Mouse (Mus musculus) neural tube, embryonic 10.5 days (tissue): ENCODE results near the gene Scap.
"Not testable (repeated sequence)": the region's sequence is repeated elsewhere in the genome, so short reads cannot be mapped to it uniquely, and the experiment has no call there.

Source experiments
- DNase-seq: peaks from one replicate; pipeline ENCODE4 v3.0.0-alpha.2; 2017; ENCODE audit warnings: low spot score; ENCODE audit errors: extremely low spot score

Gene Scap

DNA sequence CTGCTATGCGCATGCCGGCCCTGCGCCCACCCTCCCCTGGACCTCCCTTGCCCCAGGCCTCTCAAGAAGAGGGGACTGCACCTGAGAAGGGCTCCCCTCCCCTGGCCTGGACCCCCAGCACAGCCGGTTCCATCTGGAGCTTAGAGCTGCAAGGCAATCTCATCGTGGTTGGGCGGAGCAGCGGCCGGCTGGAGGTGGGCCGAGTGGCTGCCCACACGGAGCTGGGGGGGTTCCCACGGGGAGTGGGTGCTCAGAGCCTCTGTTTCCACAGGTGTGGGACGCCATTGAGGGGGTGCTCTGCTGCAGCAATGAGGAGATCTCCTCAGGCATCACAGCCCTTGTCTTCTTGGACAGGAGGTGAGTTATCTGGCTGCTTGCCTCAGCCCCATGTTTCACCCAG, 48.2 kb downstream of the Scap start:
- DNase-seq = no peak

DNA sequence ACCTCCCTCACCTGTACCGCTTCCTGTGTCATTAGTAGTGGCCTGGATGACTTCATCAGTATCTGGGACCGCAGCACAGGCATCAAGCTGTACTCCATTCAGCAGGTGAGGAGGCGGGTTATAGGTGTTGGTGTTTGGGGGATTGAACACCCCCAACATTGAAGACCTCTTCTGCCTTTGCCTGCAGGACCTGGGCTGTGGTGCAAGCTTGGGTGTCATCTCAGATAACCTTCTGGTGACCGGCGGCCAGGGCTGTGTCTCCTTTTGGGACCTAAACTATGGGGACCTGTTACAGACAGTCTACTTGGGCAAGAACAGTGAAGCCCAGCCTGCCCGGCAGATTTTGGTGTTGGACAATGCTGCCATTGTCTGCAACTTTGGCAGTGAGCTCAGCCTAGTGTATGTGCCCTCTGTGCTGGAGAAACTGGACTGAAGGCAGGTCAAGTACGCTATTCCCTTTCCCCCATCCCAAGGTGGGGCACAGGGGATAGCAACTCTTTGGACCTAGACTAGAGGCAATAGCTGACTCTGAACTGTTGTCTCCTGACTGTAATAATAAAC, 51.4 kb downstream of the Scap start:
- no peak for DNase-seq

DNA sequence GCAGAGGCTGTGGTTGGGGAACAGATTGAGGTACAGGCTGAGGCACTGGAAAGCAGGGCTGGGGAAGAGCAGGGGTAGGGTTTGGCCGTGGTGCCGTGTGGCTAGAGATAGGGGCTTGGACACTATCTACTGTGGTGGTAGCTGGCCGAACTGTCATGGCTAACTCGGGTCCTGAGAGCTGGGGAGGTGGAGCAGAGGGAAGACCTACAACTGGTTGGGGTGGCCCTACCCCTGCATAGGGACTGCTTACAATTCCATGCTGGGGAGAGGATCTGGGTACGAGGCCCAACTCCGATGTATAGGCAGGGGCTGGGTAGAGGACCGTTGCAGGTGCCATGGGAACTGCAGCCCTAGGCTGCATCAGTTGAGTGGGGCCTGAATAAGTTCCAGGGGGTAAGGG, 54.9 kb downstream of the Scap start:
- no peak for DNase-seq

DNA sequence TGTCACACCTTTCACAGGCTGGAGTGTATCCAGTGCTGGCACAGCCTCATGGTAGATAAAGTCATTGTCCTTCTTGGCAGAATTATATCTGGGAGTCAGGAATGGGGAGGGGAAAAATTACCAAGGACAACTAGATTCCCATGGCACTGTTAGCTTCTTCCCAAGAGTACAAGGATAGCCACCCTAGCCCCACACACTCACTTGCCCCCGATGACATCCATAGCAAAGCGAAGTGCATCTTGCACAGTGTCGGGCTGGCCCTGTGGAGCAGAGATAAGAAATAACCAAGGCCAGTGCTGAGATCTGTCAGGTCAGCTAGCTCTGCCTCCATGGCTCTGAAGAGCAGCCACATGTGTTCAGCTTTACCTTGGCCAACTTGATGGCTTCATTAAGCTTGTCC, 57.8 kb downstream of the Scap start:
- no peak for DNase-seq

DNA sequence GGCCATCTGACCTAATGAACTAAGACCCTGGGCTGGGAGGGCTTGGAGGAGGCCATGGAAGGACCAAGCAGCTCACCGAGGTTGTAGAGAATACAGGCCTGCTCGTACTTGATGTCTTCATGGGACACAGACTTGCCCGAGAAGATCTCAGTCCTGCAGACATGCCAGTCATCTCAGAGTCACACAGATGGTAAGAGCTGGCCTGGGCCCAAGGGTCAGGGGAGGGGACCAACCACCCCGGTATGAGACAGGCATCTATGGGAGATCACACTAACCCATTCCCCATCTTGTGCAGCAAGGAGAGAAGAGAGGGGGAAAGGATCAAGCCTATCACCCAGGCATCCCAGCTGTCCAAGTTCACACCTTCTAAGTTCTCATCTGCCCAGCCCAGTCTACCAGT, 60.2 kb downstream of the Scap start:
- no peak for DNase-seq

DNA sequence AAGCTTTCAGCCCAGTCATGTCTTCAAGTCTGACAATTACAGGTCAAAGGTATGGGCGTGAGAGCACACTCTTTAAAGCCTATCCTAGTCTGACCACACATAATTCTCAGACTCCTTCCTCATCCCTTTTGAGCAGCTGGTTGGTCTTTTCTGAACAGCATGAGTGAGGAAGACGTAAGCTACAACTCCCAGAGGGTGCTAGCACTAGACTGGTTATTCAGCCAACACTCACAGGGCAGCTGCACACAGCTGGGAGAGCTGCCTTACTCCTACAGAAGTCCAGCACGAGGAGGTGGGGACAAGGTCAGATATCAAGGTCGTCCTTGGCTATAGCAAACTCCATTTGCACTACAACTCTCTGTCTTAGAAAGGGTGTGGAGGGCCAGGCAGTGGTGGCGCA, 67.6 kb downstream of the Scap start:
- no peak for DNase-seq

DNA sequence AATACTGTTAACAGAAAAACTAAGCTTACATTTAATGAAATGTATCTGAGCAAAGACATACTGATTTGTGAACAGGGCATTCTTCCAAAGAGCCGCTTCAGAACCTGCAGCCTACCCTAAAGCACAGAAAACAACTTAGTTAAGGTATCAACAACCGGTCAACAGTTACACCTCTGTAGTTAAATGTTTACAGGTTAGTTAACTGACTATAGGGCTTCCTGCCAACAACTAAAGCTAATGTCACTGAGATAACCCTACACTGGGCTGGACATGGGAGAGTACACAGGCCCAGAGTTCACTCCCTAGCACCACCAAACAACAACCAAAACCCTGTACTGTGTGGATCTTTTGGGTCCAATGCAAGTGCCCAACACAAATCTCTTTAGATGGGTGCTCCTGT, 69.6 kb downstream of the Scap start:
- DNase-seq = no peak

DNA sequence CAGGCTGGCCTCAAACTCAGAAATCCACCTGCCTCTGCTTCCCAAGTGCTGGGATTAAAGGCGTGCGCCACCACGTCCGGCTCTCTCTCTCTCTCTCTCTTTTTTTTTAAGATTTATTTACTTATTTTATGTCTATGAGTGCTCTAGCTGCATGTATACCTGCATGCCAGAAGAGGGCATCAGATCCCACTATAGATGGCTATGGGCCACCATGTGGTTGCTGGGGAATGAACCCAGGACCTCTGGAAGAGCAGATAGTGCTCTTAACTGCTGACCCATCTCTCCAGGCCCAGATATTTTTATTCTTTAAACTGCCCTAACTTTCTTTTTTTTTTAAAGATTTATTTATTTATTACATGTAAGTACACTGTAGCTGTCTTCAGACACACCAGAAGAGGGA, 70.2 kb downstream of the Scap start:
- DNase-seq = not testable (repeated sequence)

DNA sequence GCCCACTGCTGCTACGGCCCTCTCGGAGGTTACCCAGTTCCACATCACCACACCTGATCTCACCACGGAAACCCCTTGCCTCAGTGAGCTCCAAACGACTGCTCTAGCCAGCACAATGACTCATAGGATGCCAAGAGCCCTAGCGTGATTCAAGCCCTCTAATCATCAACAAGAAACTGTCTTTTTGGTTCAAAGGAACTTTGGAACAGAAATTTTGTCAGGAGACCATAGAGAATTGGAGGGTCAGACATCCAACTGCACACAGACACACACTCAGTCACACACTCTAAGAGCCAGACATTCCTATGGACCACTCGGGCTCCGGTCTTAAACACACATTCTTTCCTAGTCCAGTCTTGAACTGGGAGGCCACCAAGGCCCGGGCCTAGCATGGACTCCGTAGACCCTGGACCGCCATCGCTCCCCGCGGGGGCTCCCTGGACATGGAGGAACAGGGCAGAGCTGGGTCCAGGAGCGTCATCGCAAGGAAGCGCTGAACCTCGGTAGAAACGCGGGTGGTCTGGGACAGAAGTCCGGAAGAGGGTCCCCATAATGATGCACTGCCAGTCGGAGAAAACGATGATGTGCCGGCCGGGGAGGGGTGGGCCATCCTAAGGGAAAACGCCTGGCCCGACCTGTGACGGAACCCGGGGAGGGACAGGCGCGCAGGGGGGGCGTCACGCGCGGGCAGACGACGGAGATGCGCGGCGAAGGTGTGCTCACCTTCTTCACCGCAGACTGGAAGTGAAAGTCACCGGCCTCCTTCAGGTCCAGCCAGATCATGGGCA, 74.4 kb downstream of the Scap start:
- DNase-seq = no peak

DNA sequence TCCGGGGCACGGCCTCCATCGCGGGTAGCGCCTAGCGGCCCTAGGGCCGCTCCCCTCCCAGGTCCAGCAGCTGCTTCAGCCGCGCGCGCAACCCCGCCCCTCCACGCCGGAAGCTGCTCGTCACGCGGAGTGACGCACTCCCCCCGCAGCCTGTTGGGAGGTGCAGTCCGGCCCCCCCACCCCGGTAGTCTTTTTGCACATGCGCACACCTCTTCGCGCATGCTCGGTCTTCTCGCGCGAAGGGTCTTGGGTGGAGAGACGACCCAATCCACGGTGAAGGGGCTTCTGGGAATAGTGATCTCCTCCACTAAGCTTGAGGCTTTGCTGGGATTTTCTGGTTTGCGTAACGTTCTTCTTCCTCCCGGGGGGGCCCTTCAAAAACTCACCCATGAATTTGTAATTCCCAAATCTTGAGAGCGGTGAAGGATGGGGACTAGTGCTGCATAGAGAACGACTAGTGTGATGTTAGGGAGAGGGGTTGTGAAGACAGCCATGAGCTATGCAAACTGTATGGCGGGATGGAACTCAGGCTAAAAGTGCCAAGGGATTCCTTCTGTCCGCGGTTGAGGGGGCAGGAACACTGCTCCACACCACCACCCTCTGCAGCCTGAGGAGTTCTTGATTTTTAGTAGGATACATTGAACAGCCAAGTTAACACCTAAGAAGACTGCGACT, 75.1 kb downstream of the Scap start, which contains the start of gene Ptpn23:
Ptpn23 (minus strand) TSS at position 115 of the 675 bp plus-strand sequence.
- peak; percentile 98 for DNase-seq

DNA sequence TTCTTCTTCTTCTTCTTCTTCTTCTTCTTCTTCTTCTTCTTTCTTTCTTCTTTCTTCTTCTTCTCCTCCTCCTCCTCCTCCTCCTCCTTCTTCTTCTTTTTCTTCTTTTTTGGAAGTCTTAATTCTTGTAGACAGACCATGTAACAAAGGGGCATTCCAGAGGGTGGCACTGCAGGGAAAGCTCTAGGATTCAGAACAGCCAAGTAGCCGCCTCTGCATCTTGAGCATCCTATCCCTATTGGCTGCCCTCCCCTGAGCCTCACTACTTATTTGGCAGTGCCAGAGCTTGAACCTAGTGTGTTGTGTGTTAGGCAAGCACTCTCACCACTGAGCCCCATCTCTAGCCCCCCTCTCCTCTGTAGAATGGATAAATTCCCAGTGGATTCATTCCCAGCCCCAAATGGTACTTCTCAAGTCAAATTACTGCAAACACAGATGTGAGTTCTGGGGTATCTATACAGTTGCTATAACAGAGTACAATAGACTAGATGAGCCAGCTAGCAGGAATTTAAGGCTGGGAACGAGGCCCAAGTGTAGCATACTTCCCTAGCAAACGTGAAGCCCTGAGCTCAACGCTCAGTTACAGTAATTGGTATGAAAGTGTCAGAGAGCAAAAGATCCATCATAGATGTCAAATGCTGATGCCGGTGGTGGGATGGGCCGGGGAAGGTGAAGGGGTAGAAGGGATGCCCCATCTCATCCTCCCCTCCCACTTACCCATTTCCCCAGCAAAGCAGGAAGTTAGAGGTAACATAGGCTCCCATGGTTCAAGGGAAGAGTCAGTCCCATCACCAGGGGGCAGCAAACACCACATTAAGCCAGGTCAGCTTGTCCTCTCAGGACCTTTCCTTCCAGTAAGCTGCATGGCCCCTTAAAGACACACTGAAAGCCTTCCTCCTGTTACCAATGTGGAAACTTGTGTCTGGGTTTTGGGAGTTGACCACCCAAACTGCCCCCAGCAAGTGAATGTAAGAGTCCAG, 78.1 kb downstream of the Scap start:
- DNase-seq = peak; percentile 76

DNA sequence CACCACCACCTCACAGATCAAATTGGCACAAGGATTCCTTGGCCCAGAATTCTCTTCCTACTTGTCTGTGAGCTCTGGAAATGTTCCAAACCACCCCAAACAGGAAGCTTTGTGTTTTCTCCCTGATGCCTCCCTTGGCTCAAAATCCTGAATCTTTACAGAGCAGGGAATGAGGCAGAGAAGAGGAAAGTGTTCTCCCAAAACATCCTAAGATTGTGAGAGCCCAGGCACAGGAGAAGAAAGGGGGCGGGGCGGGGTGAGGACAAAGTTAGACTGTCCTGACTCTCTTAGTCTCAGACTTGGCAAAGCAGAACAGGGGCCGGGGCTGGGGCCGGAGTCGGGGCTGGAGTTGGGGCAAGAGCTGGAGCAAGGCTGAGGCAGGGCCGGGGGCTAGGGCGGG, 79.8 kb downstream of the Scap start:
- no peak for DNase-seq

DNA sequence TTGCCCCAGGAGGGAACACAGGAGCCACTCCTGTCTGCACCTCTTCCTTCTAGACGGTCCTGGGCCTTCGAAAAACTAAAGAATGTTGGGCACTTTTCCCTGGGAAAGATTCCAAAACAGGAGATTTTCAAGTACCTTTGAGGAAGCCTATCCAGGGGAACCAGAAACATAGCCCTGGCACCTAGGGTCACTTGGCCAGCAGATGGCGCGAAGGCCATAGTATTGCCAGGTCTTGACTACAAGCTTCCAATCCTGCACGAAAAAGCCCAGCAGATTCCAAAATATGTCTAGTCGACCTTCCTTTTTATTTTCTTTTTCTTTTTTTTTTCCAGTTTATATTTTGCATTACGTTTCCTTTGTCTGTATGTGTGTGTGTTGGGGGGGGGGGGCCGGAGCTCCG, 80.7 kb downstream of the Scap start:
- DNase-seq = peak; percentile 41

DNA sequence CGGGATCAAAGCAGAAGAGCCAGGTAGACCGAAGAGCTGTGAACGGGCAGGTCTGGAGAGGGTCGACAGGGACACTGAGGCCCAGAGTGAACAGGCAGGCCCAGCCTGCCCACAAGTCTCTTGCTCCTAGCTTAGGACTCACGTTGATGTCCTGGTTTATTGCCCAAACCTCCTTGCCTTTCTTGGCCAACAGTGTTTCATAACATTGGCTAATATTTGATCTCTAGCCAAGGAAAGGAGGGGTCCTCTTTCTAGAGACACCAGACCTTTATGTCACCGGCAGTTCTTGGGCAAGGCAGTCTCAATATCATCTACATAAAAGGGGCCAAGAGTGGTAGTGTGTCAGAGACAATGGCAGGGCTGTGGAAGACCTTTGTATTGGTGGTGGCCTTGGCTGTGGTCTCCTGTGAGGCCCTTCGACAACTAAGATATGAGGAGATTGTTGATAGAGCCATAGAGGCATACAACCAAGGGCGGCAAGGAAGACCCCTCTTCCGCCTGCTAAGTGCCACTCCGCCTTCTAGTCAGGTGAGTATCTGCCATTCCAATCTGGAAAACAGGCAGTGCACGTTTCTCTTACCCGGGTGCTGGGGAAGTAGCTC, 86.5 kb downstream of the Scap start, which contains the start of gene Ngp:
Ngp (plus strand) TSS at position 237 of the 602 bp plus-strand sequence.
- DNase-seq = no peak

DNA sequence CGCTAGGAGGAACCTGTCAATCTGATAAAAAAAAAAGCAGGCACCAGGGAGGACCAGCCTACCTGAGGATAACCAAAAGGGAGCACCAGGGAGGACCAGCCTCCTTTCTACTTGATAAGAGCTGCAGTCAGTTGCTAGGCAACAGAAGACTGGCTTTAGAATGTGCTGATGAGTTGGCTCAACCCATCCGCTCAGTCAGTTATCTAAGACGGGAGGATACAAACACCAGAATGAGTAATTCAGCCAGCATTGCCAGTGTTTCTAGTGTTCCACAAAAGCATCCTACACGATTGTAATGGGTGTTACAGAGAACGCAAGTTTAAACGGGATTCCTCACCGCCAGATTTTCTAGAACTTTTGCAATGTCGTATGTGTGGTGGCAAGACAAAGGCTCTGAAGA, 98.2 kb downstream of the Scap start:
- no peak for DNase-seq

DNA sequence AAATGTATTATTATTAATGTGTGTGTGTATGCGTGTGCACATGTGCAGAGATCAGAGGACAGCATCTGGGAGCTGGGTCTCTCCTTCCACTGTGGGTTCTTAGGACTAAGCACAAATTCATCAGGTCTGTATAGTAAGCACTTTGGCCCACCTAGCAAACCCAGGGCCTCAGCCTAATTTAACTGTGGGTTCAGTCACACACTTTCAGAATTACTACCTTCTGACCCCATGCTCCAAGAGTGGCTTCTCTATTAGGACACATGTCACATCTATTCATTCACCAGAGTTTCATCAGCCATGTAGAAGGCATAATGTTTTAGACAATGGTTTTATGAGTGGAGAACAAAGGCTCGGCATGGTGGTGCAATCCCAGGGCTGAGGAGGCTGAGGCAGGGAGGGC, 100.0 kb downstream of the Scap start:
- DNase-seq = no peak
